ENCODE assay signal across 18 mouse cellular contexts in genomic region chr4:21598024-21598423, GRCm38 (mm10).
DNase-seq lines count a peak whose midpoint lies in the region; ATAC-seq and TF ChIP-seq lines count a peak whose summit lies in the region.
"Had no signal": no experiment of that assay in that cellular context is flagged by ENCODE, and none has a peak within 500 bp of the region (broad histone marks: within the 10 kb centered on the region; RNA-seq: fewer than 3 reads in every experiment).

No protein-coding gene starts in this region.

- no peak overlapping the region for H3K4me3 ChIP-seq in forebrain, embryonic 14.5 days (ENCODE audit: low read depth, low read length)
- no peak overlapping the region for H3K4me3 ChIP-seq in forebrain, embryonic 11.5 days (ENCODE audit: low read depth, low read length)
- H3K4me3 ChIP-seq in midbrain, postnatal 0 days (ENCODE audit: low read depth, low read length): no peak overlapping the region
- no peak overlapping the region for H3K4me3 ChIP-seq in midbrain, embryonic 10.5 days
- H3K4me3 ChIP-seq in heart, embryonic 11.5 days (ENCODE audit: low read depth, low read length): no peak overlapping the region
- H3K4me3 ChIP-seq: embryonic facial prominence, embryonic 13.5 days; limb, embryonic 10.5 days had no signal

- no peak overlapping the region for H3K4me2 ChIP-seq in forebrain, embryonic 14.5 days (ENCODE audit: low read length)
- no peak overlapping the region for H3K4me2 ChIP-seq in forebrain, embryonic 11.5 days (ENCODE audit: low read depth, low read length, severe bottlenecking)
- no peak overlapping the region for H3K4me2 ChIP-seq in midbrain, postnatal 0 days (ENCODE audit: low read depth, low read length, poor library complexity, severe bottlenecking)
- H3K4me2 ChIP-seq in heart, embryonic 11.5 days: no peak overlapping the region
- H3K4me2 ChIP-seq: embryonic facial prominence, embryonic 13.5 days; liver, embryonic 11.5 days had no signal

- no peak overlapping the region for H3K9ac ChIP-seq in forebrain, embryonic 14.5 days (ENCODE audit: low read length)
- no peak overlapping the region for H3K9ac ChIP-seq in forebrain, embryonic 11.5 days (ENCODE audit: low read length)
- H3K9ac ChIP-seq in midbrain, postnatal 0 days (replicated peaks; ENCODE audit: low read length, poor library complexity, severe bottlenecking): no peak overlapping the region
- no peak overlapping the region for H3K9ac ChIP-seq in heart, embryonic 11.5 days (ENCODE audit: low read depth, low read length)
- H3K9ac ChIP-seq: embryonic facial prominence, embryonic 13.5 days had no signal

- 0 out of 2 replicates have a peak, but pooled peaks have one; percentile 9 for TF ChIP-seq CTCF in midbrain, postnatal 0 days (IDR thresholded peaks at IDR 0.05)

- WGBS in forebrain, embryonic 14.5 days: 59% methylated on average over 2 of the region's 2 CpGs
- 77% methylated on average over 2 of the region's 2 CpGs for WGBS in forebrain, embryonic 11.5 days
- 64% methylated on average over 2 of the region's 2 CpGs for WGBS in midbrain, postnatal 0 days
- 66% methylated on average over 2 of the region's 2 CpGs for WGBS in midbrain, embryonic 10.5 days
- 44% methylated on average over 2 of the region's 2 CpGs for WGBS in heart, embryonic 11.5 days (ENCODE audit: insufficient replicate concordance)

- H3K27ac ChIP-seq in forebrain, embryonic 14.5 days (ENCODE audit: low read depth, low read length): no peak overlapping the region
- no peak overlapping the region for H3K27ac ChIP-seq in forebrain, embryonic 11.5 days (ENCODE audit: low read depth, low read length)
- H3K27ac ChIP-seq in midbrain, postnatal 0 days (ENCODE audit: low read depth, low read length): no peak overlapping the region
- no peak overlapping the region for H3K27ac ChIP-seq in midbrain, embryonic 10.5 days (replicated peaks)
- no peak overlapping the region for H3K27ac ChIP-seq in heart, embryonic 11.5 days (ENCODE audit: low read depth, low read length)
- H3K27ac ChIP-seq: embryonic facial prominence, embryonic 13.5 days; limb, embryonic 10.5 days; macrophage had no signal

- H3K4me1 ChIP-seq in forebrain, embryonic 14.5 days (ENCODE audit: control insufficient read depth, insufficient read depth, low read length): no peaks in the 10 kb centered on the region
- no peaks in the 10 kb centered on the region for H3K4me1 ChIP-seq in forebrain, embryonic 11.5 days (replicated peaks; ENCODE audit: control insufficient read depth, insufficient read depth, low read length)
- no peaks in the 10 kb centered on the region for H3K4me1 ChIP-seq in midbrain, postnatal 0 days (ENCODE audit: insufficient read depth, low read length)
- H3K4me1 ChIP-seq in midbrain, embryonic 10.5 days: no peaks in the 10 kb centered on the region
- H3K4me1 ChIP-seq in heart, embryonic 11.5 days (ENCODE audit: control insufficient read depth, insufficient read depth, low read length): no peaks in the 10 kb centered on the region
- H3K4me1 ChIP-seq: embryonic facial prominence, embryonic 13.5 days; limb, embryonic 10.5 days had no signal

- H3K36me3 ChIP-seq in forebrain, embryonic 14.5 days (ENCODE audit: control insufficient read depth, insufficient read depth, low read length): no peaks in the 10 kb centered on the region
- H3K36me3 ChIP-seq in forebrain, embryonic 11.5 days (ENCODE audit: control insufficient read depth, insufficient read depth, low read length): no peaks in the 10 kb centered on the region
- no peaks in the 10 kb centered on the region for H3K36me3 ChIP-seq in midbrain, postnatal 0 days (ENCODE audit: insufficient read depth, low read length)
- no peaks in the 10 kb centered on the region for H3K36me3 ChIP-seq in midbrain, embryonic 10.5 days
- no peaks in the 10 kb centered on the region for H3K36me3 ChIP-seq in heart, embryonic 11.5 days (ENCODE audit: control insufficient read depth, insufficient read depth, low read length)
- H3K36me3 ChIP-seq: embryonic facial prominence, embryonic 13.5 days; limb, embryonic 10.5 days had no signal

- no peak for ATAC-seq in forebrain, embryonic 14.5 days
- ATAC-seq in forebrain, embryonic 11.5 days (replicated peaks; ENCODE audit: low FRiP score): no peak
- no peak for ATAC-seq in midbrain, postnatal 0 days (ENCODE audit: low FRiP score)
- no peak for ATAC-seq in megakaryocyte-erythroid progenitor cell, adult 5-6 weeks (replicated peaks; ENCODE audit: low FRiP score, low TSS enrichment, poor library complexity, severe bottlenecking)
- no peak for ATAC-seq in heart, embryonic 11.5 days (replicated peaks; ENCODE audit: insufficient number of reproducible peaks, low FRiP score, low TSS enrichment)
- ATAC-seq: hindbrain, embryonic 16.5 days had no signal

- H3K27me3 ChIP-seq in forebrain, embryonic 14.5 days (replicated peaks; ENCODE audit: control insufficient read depth, insufficient read depth, low read length): no peaks in the 10 kb centered on the region
- no peaks in the 10 kb centered on the region for H3K27me3 ChIP-seq in forebrain, embryonic 11.5 days (ENCODE audit: control insufficient read depth, insufficient read depth, low read length)
- no peaks in the 10 kb centered on the region for H3K27me3 ChIP-seq in midbrain, postnatal 0 days (ENCODE audit: insufficient read depth, low read length)
- H3K27me3 ChIP-seq in midbrain, embryonic 10.5 days (ENCODE audit: low read depth, poor library complexity, severe bottlenecking): no peaks in the 10 kb centered on the region
- H3K27me3 ChIP-seq in heart, embryonic 11.5 days (ENCODE audit: control insufficient read depth, insufficient read depth, low read length): no peaks in the 10 kb centered on the region
- H3K27me3 ChIP-seq: embryonic facial prominence, embryonic 13.5 days had no signal

- peak; percentile 34 for DNase-seq in forebrain, embryonic 14.5 days (ENCODE audit: low spot score)
- no peak for DNase-seq in forebrain, embryonic 11.5 days (ENCODE audit: low spot score)
- DNase-seq in midbrain, postnatal 0 days (ENCODE audit: low spot score): peak; percentile 10
- no peak for DNase-seq in midbrain, embryonic 10.5 days (ENCODE audit: low spot score)
- DNase-seq in ZHBTc4 (ENCODE audit: low read depth, low spot score): peak; percentile 8
- no peak for DNase-seq in cerebellum, adult 8-10 months
- DNase-seq: cerebellum, adult 11-12 months; cerebellum, postnatal 36 days; heart, postnatal 4 days; lung, adult 2 months; midbrain, embryonic 14.5 days had no signal

- H3K9me3 ChIP-seq in forebrain, embryonic 14.5 days (replicated peaks; ENCODE audit: control insufficient read depth, low read length): no peaks in the 10 kb centered on the region
- H3K9me3 ChIP-seq in forebrain, embryonic 11.5 days (ENCODE audit: control insufficient read depth, low read length): no peaks in the 10 kb centered on the region
- no peaks in the 10 kb centered on the region for H3K9me3 ChIP-seq in midbrain, postnatal 0 days (ENCODE audit: low read length)
- H3K9me3 ChIP-seq in midbrain, embryonic 10.5 days (replicated peaks): no peaks in the 10 kb centered on the region
- H3K9me3 ChIP-seq in heart, embryonic 11.5 days (replicated peaks; ENCODE audit: control insufficient read depth, low read length): no peaks in the 10 kb centered on the region
- H3K9me3 ChIP-seq: limb, embryonic 10.5 days had no signal

Comparison
In these comparisons a context has a peak if more than half of its experiments do, and no peak if none do; other contexts are left out.
1. DNase-seq: peak in forebrain, embryonic 14.5 days (single experiment), midbrain, postnatal 0 days (single experiment) and ZHBTc4 (single experiment); none in forebrain, embryonic 11.5 days (single experiment), midbrain, embryonic 10.5 days (single experiment) and cerebellum, adult 8-10 months (single experiment).